Mouse (Mus musculus): Measurements from ENCODE around the gene Pex26.

Gene Pex26

GRCm38 (mm10) chr6:121166098-121166552, 17.3 kb upstream of the Pex26 start:
- in situ Hi-C loops (cut with MboI, MseI), result no loop called here

- in situ Hi-C loops (cut with MboI, MseI), result no loop called here
These were observed 16.0 kb upstream of the Pex26 start for GRCm38 (mm10) chr6:121167381-121167975.

GRCm38 (mm10) chr6:121171102-121171501, 12.4 kb upstream of the Pex26 start:
- in situ Hi-C loops (cut with MboI, MseI), result no loop called here

GRCm38 (mm10) chr6:121173471-121173870, 10.0 kb upstream of the Pex26 start:
- in situ Hi-C loops (cut with MboI, MseI), result no loop called here

DNA sequence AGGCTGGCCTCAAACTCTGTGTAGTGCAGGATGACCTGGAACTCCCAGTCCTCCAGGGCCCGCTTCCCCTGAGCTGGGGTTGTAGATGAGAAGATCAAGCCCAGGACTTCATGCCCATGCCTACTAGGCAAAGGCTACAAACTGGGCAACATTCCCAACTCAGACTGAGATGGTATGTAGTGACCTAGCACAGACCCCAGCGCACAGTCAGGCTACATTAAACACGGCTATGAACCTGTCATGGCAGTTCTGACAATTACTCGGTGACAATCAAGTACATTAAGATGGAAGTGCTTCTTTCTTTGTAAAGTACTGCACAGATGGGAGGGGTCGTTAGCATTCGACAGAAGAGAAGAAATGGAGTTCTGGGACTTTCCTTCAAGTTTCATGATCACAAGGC, 8.7 kb upstream of the Pex26 start:
- in situ Hi-C loops (cut with MboI, MseI), result loop anchor here (5.0 kb wide), 1 partner anchor 202 kb away; no protein-coding TSS in a partner anchor

DNA sequence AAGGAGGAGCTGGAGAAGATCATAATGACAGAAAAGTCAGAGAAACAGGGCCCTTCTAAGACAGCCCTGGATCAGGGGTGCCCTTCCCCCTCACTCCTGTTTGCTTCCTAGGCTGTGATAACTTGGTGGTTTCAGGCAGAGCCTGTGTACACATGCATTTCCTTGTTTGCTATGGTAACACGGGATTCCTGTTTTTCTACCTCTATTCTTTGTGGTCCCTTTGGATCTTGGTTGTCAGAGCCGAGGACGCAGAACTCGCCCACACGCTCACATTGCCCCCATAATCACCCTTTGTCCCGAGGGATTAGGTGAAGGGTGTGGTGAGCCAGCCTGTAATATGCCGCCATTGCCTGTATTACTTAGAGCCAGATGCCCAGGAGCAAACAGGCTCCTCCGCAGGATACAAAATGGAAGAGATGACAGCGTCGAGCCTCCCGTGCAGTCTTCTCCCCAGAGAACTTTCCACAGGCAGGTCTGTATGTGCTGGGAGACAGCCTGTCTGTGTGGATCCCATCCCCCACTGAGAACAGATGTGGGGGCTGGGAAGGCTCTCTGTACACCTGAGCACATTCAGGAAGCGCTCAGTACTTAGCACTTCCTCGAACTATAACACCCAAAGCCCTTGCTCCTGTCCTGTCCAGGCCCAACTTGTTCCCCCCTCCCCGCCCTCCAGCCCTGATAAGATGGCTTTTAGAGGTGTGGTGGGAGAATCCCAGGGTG, 7.3 kb upstream of the Pex26 start:
- in situ Hi-C loops (cut with MboI, MseI), result loop anchor here (5.0 kb wide), 1 partner anchor 204 kb away; no protein-coding TSS in a partner anchor

DNA sequence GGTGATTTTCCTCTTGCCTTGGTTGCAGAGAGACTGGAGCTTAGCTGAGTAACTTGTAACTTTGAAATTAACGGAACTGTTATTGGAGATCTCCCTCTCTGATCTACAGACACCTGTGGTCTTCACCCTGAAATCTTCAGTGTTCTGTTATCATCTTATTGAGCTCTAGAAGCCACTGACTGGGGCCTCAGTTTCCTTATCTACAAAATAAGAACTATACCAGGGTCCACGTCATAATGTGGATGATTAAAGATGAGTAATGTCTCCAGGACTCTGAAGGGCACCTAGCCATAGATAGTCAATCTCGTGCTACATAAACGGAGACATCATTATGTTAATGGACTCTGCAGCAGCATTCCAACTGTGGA, 6.8 kb upstream of the Pex26 start:
- in situ Hi-C loops (cut with MboI, MseI), result loop anchor here (5.0 kb wide), 1 partner anchor 204 kb away; no protein-coding TSS in a partner anchor

DNA sequence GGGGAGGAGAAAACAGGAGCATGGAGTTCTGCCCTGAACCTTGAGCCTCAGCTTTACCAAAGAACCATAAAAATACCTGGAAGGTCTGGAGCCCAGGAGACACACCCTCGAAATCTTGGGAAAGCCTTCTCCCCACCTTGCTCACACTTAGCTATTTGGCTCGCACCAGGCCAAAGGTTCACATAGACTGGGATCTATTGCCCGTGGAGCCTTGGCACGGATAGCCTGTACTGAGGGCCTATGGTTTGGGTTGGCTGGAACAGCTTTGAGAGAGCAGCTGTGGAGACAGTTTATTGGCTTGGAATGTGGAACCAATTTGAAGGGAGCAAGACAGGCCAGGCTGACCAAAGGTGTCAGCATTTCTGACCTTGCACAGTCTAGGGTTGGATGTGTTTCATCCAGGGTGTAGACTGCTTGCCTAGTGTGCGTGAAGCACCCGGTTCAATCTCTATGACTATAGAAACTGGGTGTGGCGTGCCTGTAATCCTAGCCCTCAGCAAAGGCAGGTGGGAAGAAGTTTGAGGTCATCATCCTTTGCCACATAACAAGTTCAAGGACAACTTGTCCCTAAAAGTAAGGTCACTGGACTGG, 6.3 kb upstream of the Pex26 start:
- in situ Hi-C loops (cut with MboI, MseI), result loop anchor here (5.0 kb wide), 1 partner anchor 205 kb away; no protein-coding TSS in a partner anchor

DNA sequence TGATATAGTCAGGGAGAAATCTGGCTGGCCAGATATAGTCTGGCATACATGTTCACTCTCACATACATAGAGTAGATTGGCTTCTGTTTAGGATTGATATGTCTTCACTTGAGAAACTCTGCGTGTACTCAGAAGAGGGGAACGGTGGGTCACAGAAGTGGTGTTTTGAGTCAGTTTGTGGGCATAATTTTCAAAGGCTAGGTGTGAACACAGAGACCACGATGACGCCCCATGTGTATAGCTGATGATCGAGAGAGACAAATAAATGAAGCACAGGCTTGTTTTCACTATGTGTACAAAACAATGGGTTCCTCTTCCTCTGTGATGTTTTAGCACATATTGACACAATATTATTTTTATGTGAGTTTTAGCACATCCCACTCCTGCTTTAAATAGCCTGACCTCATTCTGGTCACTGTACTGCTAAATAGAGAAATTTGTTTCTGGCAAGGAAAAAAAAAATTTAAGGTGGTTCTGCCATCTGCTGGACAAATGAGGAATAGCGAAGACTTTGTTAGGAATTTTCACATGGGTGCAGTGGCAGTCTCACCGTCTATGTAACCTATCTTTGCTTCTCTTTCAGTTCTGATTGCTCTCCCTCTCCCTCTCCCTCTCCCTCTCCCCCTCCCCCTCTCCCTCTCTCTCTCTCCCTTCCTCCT, 4.6 kb upstream of the Pex26 start:
- in situ Hi-C loops (cut with MboI, MseI), result loop anchor here (5.0 kb wide), 1 partner anchor 207 kb away; no protein-coding TSS in a partner anchor

DNA sequence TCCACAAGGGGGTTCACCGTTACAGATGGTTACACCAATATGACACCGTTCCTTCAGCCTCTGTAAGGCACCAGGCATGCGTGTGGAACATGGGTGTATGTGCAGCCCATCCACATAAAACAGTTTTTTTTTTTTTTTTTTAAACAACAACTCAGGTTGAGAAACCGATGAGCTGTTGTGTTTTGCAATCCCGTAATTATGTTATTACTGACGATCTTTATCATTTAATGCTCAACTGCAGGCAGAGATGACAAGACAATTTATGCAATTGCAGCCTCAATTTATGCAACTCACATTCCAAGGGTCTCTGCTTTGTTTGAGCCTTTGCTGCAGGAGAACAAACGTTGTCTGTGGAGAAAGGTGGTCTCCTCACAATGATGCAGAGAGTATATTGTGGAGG, 3.6 kb upstream of the Pex26 start:
- in situ Hi-C loops (cut with MboI, MseI), result loop anchor here (5.0 to 10.0 kb wide), 3 partner anchors 155 to 355 kb away; no protein-coding TSS in a partner anchor

GRCm38 (mm10) chr6:121184198-121185140, 1.0 kb downstream of the Pex26 start:
- in situ Hi-C loops (cut with MboI, MseI), result loop anchor here (5.0 to 10.0 kb wide), 3 partner anchors 78 to 350 kb away; no protein-coding TSS in a partner anchor

- in situ Hi-C loops (cut with MboI, MseI), result loop anchor here (5.0 to 10.0 kb wide), 3 partner anchors 77 to 350 kb away; no protein-coding TSS in a partner anchor
These were observed 1.8 kb downstream of the Pex26 start for GRCm38 (mm10) chr6:121185232-121185631.

DNA sequence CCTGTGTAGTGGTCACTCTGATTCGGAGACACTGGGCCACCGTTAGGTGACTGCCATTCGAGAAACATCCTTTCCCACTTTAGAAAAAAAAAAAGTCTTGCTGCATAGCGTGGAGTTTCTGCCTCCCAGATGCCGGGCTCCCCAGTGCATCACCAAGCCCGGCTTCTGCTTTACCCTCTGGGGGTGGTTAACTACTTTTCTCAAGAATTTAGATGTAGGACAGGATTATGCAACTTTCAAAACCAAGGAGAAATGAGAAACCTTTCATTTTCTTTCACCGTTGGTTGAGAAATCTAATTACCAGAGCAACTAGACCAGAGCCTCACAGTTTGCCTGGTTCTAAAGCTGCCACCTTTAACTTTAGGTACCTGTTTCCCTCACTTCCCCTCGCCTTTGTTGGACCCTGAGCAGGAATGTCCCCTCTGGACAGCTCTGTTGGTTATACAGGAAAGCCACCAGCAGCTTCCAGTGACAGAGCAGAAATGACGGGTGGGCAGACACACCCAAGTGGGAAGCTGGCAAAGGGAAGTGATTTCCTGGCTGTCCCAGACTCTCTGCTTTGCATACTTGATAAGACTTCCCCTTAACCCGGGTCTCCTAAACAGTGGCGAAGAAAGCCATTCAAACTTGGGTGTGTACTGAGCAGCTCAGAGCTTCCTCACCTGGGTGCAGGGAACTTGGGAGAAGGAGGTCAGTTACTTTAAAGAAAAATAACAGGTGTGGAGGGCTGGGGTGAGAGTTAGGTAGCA, 8.0 kb downstream of the Pex26 start:
- in situ Hi-C loops (cut with MboI, MseI), result no loop called here

DNA sequence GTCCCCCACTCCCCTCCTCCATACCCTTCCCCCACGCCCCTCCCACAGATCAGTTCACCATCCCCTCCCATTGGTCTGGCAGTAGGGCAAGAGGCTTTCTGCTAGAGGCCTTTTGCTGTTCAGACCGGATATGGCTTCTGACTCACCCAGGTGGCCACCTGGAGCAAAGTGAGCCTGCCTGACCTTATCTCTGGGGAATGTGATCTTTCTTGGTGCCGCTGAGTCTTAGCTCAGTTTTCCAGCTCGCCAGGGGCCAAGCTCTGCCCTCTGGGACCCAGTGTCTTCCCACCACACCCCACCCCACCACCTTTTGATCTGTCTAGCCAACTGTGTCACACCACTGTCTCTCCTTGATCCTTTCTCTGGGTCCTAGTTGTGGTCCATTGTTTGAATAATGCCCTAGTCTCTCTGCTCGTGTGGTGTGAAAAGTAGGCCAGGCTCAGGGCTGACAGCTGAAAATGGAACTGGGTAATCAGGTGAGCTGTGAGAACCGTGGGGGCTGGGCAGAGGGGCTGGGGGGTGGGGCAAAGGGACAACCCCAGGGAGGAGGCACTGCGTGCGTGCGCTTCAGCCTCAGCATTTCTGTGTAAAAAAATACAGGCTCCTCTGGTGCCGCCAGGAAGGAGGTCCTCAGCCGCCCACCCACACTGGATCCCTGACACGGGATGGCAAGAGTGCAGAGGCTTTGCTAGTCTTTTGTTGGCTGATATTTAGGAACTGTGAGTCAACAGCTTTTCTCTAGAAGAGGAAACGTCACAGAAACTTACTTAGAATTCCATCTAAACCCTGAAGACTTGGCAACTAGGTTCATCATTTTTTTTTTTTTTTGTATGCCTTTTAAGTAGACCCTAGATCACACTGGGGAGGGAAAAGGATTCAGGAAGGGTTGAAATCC, 10.8 kb downstream of the Pex26 start:
- in situ Hi-C loops (cut with MboI, MseI), result no loop called here

DNA sequence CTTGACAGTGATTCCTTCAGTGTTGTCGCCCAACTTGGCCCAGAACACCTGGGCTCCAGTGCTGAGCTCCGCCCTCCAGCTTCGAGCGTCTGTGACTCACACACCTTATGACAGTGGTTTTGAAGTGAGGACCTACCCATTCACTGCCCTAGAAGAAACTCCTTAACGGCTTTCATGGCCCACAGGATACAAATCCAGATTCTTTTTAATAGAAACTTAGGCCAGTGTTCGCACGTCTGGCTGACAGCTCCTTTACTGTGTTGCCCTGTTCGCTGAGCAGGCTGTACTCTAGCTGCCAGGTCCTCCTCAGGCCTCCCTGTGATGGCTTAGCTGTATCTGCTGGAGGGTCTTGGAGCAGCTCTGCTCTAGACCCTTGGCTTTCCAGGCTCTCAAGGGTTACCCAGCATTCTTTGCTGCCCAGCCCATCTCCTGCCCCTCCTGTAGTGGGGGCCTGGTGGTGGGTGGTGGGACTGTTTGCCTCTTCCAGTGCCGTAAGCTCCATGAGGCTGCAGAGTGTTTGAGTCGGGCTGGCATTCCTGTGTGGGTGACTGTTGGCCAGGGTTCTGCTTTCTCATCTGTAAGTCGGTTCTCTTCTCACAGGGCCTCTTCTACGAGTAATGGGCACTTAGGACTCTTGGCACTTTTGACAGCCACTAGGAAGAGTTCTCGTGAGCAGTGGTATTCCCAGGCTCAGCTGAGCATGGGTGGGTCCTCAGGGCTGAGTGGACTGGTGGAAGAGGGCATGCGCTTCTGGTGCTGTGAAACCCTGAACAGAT, 11.7 kb downstream of the Pex26 start:
- in situ Hi-C loops (cut with MboI, MseI), result no loop called here

- in situ Hi-C loops (cut with MboI, MseI), result no loop called here
These were observed 14.4 kb downstream of the Pex26 start for GRCm38 (mm10) chr6:121197807-121198365.

GRCm38 (mm10) chr6:121200458-121200857, 17.0 kb downstream of the Pex26 start:
- in situ Hi-C loops (cut with MboI, MseI), result no loop called here

DNA sequence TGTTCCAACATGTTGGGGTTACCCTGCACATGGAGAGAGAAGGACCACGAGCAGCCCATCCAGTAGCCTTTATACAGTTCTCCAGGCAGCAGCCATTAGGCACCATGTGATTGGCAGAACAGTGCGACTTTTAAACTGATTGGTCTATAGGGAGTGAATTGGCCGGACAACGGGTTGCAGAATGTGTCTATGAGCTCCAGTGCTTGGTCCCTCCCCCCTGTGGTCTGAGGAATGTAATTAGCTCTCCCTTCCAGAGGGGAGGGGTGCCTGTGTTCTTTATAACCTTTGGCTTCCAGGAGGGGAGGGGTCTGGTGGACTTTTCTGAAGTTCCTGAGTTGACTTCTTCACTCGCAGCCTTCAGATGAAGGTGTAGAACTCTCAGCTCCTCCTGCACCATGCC, 18.6 kb downstream of the Pex26 start:
- in situ Hi-C loops (cut with MboI, MseI), result no loop called here
